Mouse (Mus musculus) olfactory bulb, adult 2 months (tissue): Measurements from ENCODE around the gene Cpeb1.

Experiments used
- CTCF ChIP-seq: fragments of 200-500 bp; IDR thresholded peaks from 2 replicates; pipeline ENCODE4 v1.5.1; 2012; ENCODE audit warnings: low read depth, mild to moderate bottlenecking, low read length, moderate library complexity; ENCODE audit not compliant: insufficient read depth
- POLR2A ChIP-seq: fragments of 200-500 bp; IDR thresholded peaks from 2 replicates; pipeline ENCODE4 v1.6.1; 2012; ENCODE audit warnings: mild to moderate bottlenecking, low read depth, low read length, moderate library complexity; ENCODE audit not compliant: insufficient read depth

DNA sequence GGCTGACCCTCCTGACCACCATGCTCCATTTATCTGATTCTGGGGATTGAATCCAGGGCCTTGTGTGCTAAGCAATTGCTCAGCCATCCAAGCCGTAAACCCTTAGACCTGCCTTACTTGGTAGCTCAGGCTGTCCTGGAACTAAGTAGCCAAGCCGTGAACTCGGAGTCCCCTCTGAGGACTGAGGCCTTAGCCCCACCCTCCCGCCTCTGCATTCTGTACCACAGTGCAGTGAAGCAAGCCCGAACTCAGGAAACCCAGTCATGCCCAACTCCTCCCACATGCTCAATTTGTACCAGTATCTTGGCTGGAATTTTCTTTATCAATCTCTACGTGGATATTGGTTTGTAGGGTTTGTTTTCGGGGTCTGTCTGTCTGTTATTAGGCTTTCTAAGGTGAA, 123.4 kb downstream of the Cpeb1 start:
- TF ChIP-seq POLR2A: no peak
- TF ChIP-seq CTCF: no peak
